Mouse (Mus musculus): Measurements from ENCODE around the gene BC051665.
A peak's percentile ranks its signal among the peaks of the same experiment; 100 is the strongest.

Gene BC051665

GRCm38 (mm10) chr13:60743381-60744077 lies 42.6 kb downstream of the BC051665 start:
- DNase-seq (ENCODE audit: low read depth, low spot score), result peak; percentile 25

DNA sequence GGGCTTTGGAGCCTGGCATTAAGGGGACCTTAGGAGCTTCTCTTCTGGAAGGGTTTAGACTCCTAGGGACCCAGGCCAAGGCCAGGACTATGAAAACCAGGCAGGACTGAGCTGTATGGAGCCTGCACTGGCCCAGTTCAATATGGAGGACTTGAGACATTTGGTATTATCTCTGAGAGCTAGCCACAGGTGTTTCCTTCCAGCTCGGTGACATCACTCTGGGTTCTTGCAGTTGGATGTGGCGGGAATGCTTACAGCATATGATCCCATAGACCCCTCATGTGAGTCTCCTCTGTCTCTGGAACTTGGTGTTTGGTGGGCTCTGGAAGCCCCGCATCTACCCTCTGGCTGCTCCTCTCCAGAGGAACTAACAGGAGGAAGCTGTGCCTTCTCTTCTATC lies 43.6 kb downstream of the BC051665 start:
- no peak for DNase-seq (ENCODE audit: low read depth, low spot score)

DNA sequence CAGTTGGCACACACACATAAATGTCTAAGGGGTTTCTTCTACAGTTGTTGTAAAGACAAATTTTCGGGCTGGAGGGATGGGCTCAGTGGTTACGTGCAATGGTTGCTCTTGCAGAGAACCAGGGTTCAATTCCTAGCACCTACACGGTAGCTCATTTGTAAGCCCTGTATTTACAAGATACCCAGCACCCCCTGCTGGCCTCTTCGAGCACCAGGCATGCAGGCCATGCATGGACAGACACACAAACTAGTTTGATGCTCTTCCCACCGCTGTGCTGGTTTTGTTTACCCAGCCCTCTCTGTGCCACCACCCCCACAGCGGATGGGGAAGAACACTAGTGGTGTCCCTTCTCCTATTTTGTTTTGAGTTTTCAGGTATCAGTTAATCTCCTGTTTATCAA lies 45.9 kb downstream of the BC051665 start:
- DNase-seq (ENCODE audit: low read depth, low spot score), result peak; percentile 53

DNA sequence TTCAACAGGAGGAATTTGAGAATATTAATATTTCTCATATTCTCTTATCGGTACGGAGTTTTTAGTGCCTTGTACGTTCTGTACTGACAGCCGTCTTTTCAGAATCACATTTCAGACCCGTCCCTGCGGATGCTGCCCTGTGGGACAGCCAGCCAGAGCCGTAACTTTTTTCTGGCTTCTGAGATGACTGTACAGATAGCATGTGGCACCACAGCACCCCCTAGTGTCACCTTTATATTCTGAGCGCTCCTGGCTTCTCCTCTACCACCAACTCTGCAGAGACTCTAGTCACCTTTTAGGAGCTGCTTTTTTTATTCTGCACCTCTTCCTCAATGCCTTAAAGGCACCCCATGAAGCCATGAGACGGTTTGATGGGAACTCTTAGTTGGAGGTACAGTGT lies 47.7 kb downstream of the BC051665 start:
- peak; percentile 85 for DNase-seq (ENCODE audit: low read depth, low spot score)

DNA sequence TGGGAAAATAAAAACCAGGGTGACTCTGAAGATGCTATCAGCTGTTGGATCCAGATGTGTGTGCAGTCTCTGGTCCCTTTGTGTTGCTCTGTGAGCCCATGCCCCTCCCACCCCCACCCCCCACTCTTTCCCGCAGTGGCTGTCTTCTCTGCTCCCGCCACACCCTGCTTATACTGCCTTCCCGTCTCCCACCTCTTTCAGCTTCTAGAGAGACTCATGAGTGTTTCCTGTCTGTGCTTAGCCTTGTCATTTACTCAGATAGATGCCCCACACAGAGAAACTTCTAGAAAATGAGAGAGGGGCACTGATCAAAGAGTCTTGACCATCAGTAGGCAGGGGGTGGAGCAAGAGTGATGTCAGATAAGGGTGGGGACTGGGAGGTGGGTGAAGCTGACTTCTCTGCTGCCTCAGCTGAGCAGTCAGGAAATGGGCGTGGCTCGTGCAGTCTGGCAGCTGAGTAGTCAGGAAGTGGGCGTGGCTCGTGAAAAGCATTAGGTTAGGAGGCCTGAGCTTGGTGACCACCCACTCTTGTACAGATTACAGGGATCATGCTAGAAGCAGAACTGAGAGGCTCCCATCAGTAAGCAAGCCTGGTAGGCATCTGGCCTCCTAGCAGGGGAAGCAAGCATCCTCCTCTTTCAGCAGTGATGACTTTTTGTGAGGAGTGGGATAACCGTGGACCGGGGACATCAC lies 48.4 kb downstream of the BC051665 start:
- peak; percentile 97 for DNase-seq (ENCODE audit: low read depth, low spot score)

GRCm38 (mm10) chr13:60736421-60737105 lies 49.6 kb downstream of the BC051665 start:
- no peak for DNase-seq (ENCODE audit: low read depth, low spot score)

DNA sequence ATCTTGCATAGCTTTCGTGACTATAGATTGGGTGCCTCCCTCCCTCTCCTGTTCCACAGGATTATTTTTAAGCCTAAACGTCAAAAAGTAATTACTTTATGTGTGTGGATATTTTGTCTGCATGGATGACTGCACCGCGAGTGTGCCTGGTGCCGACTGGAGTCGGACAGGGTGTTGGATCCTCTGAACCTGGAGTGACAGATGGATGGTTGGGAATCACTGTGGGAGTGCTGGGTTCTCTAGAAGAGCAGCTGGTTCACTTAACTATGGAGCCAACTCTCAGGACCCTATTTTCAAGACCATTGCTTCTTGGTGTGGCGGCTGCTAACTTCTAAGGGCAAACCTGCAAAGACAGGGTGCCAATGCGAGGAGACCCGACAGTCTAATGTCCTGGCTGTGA lies 50.9 kb downstream of the BC051665 start:
- no peak for DNase-seq (ENCODE audit: low read depth, low spot score)

Data from ZHBTc4 (cell line).